ENCODE assay signal across 13 mouse cellular contexts in genomic region chr7:119892198-119892597, GRCm38 (mm10).
"Had no signal": no experiment of that assay in that cellular context is flagged by ENCODE, and none has a peak within 500 bp of the region (broad histone marks: within the 10 kb centered on the region; RNA-seq: fewer than 3 reads in every experiment).

No protein-coding gene starts in this region.

- H3K27me3 ChIP-seq: limb, embryonic 12.5 days; limb, embryonic 15.5 days; liver, embryonic 12.5 days; liver, embryonic 15.5 days had no signal

- H3K27ac ChIP-seq: limb, embryonic 12.5 days; limb, embryonic 15.5 days; liver, embryonic 12.5 days; liver, embryonic 15.5 days had no signal

- DNase-seq: kidney, postnatal 14 days; kidney, postnatal 4 days; left cerebral cortex, postnatal 4 days; lung, adult 2 months; lung, postnatal 14 days; lung, postnatal 4 days; midbrain, embryonic 14.5 days; thymus, adult 18-20 months; thymus, postnatal 36 days had no signal

- H3K4me3 ChIP-seq: limb, embryonic 12.5 days; limb, embryonic 15.5 days; liver, embryonic 12.5 days; liver, embryonic 15.5 days had no signal

- H3K36me3 ChIP-seq: limb, embryonic 12.5 days; limb, embryonic 15.5 days; liver, embryonic 12.5 days; liver, embryonic 15.5 days had no signal
